Mouse (Mus musculus) midbrain, postnatal 0 days (tissue): ENCODE results near the gene Dyrk3. TPM values are rescaled to one million over a fixed set of nuclear protein-coding genes. Genes with fewer than 3 reads are reported as not detected.
"Not testable (repeated sequence)": the region's sequence is repeated elsewhere in the genome, so short reads cannot be mapped to it uniquely, and the experiment has no call there.

ENCODE experiments used
- ATAC-seq: fragments of 200-750 bp; cut with Nextera tagmentation; 2 replicates; pipeline ENCODE4 v1.8.0; 2017; ENCODE audit warnings: moderate number of reproducible peaks, mild to moderate bottlenecking, moderate TSS enrichment, moderate library complexity; ENCODE audit not compliant: low FRiP score
- DNase-seq: peaks from one replicate; pipeline ENCODE4 v3.0.0-alpha.2; 2015; ENCODE audit warnings: low spot score
- H3K27ac ChIP-seq: fragments of 300-500 bp; sonication (generic); 2 replicates; pipeline ENCODE4 v1.5.1; 2014; ENCODE audit warnings: low read depth, mild to moderate bottlenecking, low read length, mixed read lengths
- H3K27me3 ChIP-seq: fragments of 300-500 bp; sonication (generic); 2 replicates; pipeline ENCODE4 v1.6.1; 2014; ENCODE audit warnings: low read length, control low read depth, mixed read lengths; ENCODE audit not compliant: insufficient read depth
- H3K36me3 ChIP-seq: fragments of 300-500 bp; sonication (generic); 2 replicates; pipeline ENCODE4 v1.6.1; 2014; ENCODE audit warnings: low read length, control low read depth, mixed read lengths; ENCODE audit not compliant: insufficient read depth
- H3K4me1 ChIP-seq: fragments of 300-500 bp; sonication (generic); 2 replicates; pipeline ENCODE4 v1.6.1; 2014; ENCODE audit warnings: mild to moderate bottlenecking, control low read depth, antibody characterized with exemption, low read length, mixed read lengths; ENCODE audit not compliant: insufficient read depth
- H3K4me2 ChIP-seq: fragments of 300-500 bp; sonication (generic); 2 replicates; pipeline ENCODE4 v1.6.1; 2014; ENCODE audit warnings: low read depth, mild to moderate bottlenecking, low read length, mixed read lengths; ENCODE audit not compliant: poor library complexity, severe bottlenecking
- H3K4me3 ChIP-seq: fragments of 300-500 bp; sonication (generic); 2 replicates; pipeline ENCODE4 v1.5.1; 2014; ENCODE audit warnings: low read depth, mild to moderate bottlenecking, low read length, moderate library complexity
- H3K9ac ChIP-seq: fragments of 300-500 bp; sonication (generic); replicated peaks from 2 replicates; pipeline ENCODE4 v1.6.1; 2014; ENCODE audit warnings: mild to moderate bottlenecking, low read length, moderate library complexity, mixed read lengths; ENCODE audit not compliant: poor library complexity, severe bottlenecking
- H3K9me3 ChIP-seq: fragments of 300-500 bp; sonication (generic); 2 replicates; pipeline ENCODE4 v1.6.1; 2016; ENCODE audit warnings: low read length, control low read depth
- CTCF ChIP-seq: IDR thresholded peaks from 2 replicates; pipeline ENCODE4 v1.5.1; 2016; ENCODE audit warnings: antibody characterized with exemption, mild to moderate bottlenecking
- WGBS: fragments of 180-500 bp; shearing (Covaris S2); extraction: QIAGEN DNeasy Blood & Tissue Kit; methylation state at CpG from one replicate; pipeline ENCODE4 v1.1.7; 2014; 5-methylcytosine and 5-hydroxymethylcytosine counted together
- polyA plus RNA-seq: library from polyadenylated mRNA; unstranded; fragments of >200 nt; fragmentation: Nextera tagmentation; extraction: Ambion mirVana; gene quantifications from 2 replicates; pipeline ENCODE4 v1.2.1, GENCODE M21; 2015
- total RNA-seq: library from RNA; depleted of rRNA; stranded (reverse); fragments of >200 nt; gene quantifications from 2 replicates; pipeline ENCODE4 v1.2.3, GENCODE M21; 2014

The Dyrk3 gene
- total and polyA plus RNA-seq, 2 experiments from 2014 or later: 12.0 to 13.0 TPM

DNA sequence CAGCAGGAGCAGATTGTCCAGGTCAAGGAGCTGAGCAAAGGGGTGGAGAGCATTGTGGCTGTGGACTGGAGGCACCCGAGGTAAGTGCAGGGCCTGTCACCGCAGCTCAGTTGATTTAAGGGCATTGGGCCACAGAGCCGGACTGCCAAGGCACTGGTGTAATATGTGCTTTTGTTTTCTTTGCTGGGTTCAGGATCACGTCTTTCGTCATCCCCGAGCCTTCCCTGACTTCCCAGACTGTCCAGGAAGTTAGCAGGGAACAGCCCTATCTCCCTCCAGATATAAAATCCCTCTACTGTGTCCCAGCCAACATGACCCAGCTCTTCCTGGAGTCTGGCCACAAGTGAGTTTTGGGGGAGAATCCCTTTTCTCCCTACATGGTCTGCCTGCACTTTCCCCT is 26.3 kb upstream of the Dyrk3 start:
- DNase-seq (no peak), ATAC-seq (no peak)
- peaks cover 64% of the 10 kb centered on the region for H3K36me3 ChIP-seq
- H3K4me3 ChIP-seq: no peak overlapping the region
- 95% methylated on average over 6 of the region's 6 CpGs for WGBS
- H3K9me3 ChIP-seq: no peaks in the 10 kb centered on the region
- no peak overlapping the region for H3K4me2 ChIP-seq
- H3K27ac ChIP-seq: no peak overlapping the region
- TF ChIP-seq CTCF: no peak
- H3K4me1 ChIP-seq: no peaks in the 10 kb centered on the region
- H3K9ac ChIP-seq: no peak overlapping the region
- no peaks in the 10 kb centered on the region for H3K27me3 ChIP-seq

DNA sequence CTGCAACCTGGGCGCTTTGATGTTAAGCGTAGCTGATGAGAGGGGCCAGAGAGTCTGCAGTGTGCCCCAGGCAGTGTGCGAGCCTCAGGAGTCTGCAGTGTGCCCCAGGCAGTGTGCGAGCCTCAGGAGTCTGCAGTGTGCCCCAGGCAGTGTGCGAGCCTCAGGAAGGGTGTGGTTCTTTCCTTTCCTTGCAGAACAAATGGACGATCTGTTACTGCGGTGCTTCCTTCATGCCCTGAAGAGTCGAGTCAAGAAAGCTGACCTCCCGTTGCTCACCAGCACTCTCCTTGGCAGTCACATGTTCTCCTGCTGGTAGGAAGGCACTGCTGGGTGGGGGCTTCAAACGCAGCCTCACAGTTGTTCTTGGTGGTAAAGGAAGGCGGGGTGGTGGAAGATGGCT is 23.0 kb upstream of the Dyrk3 start:
- DNase-seq (no peak), ATAC-seq (no peak)
- Histone ChIP-seq H3K27ac (no peak overlapping the region), H3K27me3 (no peaks in the 10 kb centered on the region), H3K36me3 (peaks cover 44% of the 10 kb centered on the region), H3K4me3 (no peak overlapping the region), H3K9ac (no peak overlapping the region), H3K4me1 (no peaks in the 10 kb centered on the region), H3K9me3 (no peaks in the 10 kb centered on the region), H3K4me2 (no peak overlapping the region)
- TF ChIP-seq CTCF: no peak
- WGBS: 88% methylated on average over 11 of the region's 11 CpGs

DNA sequence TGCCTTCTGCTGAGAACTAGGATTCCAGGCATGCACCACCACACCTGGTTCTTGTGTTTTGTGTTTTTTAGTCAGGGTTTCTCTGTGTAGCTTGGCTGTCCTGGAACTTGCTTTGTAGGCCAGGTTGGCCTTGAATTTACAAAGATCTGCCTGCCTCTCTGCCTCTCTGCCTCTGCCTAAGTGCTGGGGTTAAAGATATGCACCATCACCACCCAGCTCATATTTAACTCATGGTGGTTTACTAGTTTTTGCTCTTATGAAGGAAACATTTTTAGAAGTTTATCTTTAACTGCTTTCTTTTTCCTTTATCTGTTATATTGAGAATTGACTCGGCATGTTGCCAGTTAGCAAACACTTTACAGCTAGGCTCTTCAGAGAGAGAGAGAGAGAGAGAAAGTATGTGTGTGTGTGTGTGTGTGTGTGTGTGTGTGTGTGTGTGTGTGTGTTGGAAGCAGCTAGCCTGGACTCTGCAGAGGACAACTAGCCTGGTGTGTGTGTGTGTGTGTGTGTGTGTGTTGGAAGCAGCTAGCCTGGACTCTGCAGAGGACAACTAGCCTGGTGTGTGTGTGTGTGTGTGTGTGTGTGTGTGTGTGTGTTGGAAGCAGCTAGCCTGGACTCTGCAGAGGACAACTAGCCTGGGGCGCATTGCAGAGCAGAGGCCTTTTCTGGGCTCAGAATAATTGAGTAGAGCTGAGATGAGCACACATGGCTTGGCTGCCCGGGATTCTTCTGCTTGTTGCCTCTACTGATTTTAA is 21.6 kb upstream of the Dyrk3 start:
- not testable (repeated sequence) for H3K27ac ChIP-seq, H3K9ac ChIP-seq, DNase-seq, H3K4me2 ChIP-seq, H3K4me3 ChIP-seq, ATAC-seq, H3K4me1 ChIP-seq, H3K27me3 ChIP-seq, H3K9me3 ChIP-seq
- peaks cover 36% of the 10 kb centered on the region for H3K36me3 ChIP-seq
- 89% methylated on average over 3 of the region's 3 CpGs for WGBS

DNA sequence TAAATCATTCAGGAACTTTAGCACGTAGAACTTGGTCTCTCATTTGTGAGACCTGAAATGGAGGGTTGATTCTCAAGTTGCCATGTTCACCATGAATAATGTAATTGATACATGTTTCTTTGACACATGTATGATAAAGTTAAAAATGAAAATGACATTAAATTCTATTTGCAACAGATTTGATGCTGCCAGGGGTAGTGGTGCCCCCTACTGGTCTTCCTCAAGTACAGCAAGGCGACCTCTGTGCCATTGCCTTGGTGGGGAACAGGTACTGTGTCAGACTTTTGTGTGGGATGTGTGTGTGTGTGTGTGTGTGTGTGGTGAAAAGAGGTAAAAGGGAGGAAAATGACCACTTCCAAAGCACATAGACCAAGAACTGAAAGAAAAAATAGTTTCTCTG is 17.3 kb upstream of the Dyrk3 start:
- Histone ChIP-seq H3K9me3 (no peaks in the 10 kb centered on the region), H3K9ac (no peak overlapping the region), H3K36me3 (peaks cover 7% of the 10 kb centered on the region), H3K4me2 (no peak overlapping the region), H3K27ac (no peak overlapping the region), H3K4me1 (no peaks in the 10 kb centered on the region), H3K27me3 (no peaks in the 10 kb centered on the region), H3K4me3 (no peak overlapping the region)
- TF ChIP-seq CTCF: peak; percentile 89
- 58% methylated on average over 2 of the region's 2 CpGs for WGBS
- no peak for ATAC-seq
- DNase-seq: peak; percentile 30

DNA sequence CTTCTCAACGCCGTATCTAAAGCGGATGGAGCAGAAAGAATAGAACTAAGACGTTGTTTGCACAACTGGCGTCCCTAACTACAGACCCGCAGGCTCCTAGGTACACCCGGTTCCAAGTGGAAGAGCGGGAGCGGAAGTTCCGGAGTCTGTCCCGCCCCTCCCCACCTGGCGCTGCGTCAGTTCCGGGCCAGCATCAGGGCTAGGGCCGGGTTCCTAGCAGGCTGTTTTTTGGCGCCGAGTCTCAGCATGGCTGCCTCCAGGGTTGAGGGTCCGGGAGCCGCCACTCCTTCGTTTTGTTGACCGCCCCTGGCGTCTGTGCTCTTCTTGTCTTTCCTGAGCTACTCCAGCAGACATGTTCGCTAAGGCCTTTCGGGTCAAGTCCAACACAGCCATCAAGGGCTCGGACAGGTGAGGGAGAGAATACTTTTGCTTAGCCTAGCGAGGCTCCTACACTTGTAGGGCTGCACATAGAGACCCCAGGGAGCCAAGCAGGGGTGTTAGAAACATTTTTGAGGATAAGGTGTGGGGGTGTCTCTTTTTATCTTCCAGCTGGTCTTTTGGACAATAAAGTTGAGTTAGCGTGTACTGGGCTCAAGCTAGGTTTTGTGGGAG is 15.0 kb upstream of the Dyrk3 start, which contains the start of gene Eif2d:
TSS of gene Eif2d (plus strand) at position 164 of the 612 bp plus-strand sequence.
- no peaks in the 10 kb centered on the region for H3K4me1 ChIP-seq
- peak within 1 kb of the TSS; percentile 86 for H3K4me2 ChIP-seq
- peak within 1 kb of the TSS; percentile 71 for H3K9ac ChIP-seq
- peaks cover 1% of the 10 kb centered on the region; the same call in 1 of the 2 replicates for H3K36me3 ChIP-seq
- H3K27me3 ChIP-seq: no peaks in the 10 kb centered on the region
- 0 out of 2 replicates have a peak within 1 kb of the TSS, but pooled peaks have one; percentile 38 for H3K27ac ChIP-seq
- DNase-seq: peak; percentile 91
- TF ChIP-seq CTCF: no peak
- no peaks in the 10 kb centered on the region for H3K9me3 ChIP-seq
- ATAC-seq: peak; percentile 95
- peak within 1 kb of the TSS; percentile 82 for H3K4me3 ChIP-seq
- under 1% methylated on average over 27 of the region's 27 CpGs for WGBS

DNA sequence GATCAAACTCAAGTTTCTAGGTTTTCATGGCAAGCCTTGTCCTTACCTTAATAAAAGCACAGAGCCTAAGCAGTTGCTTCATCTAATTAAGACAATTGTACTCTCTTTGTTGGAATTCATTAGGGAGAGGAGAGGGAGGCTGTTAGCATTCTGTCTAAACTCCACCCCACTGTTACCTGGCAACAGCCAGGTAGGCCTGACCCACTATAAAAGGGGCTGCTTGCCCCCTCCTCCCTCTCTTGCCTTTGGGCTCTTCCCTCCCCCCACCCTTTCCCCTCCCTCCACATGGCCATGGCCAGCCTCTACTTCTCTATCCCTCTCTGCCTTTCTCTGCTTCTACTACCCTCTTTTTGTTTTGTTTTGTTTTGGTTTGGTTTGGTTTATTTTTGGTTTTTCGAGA is 11.4 kb upstream of the Dyrk3 start:
- no peak for TF ChIP-seq CTCF
- WGBS: 86% methylated on average over 1 of the region's 1 CpGs

More for the DNA sequence above, 11.4 kb upstream of the Dyrk3 start:
- Histone ChIP-seq H3K9ac (no peak overlapping the region), H3K9me3 (no peaks in the 10 kb centered on the region), H3K27ac (no peak overlapping the region), H3K27me3 (no peaks in the 10 kb centered on the region), H3K36me3 (no peaks in the 10 kb centered on the region), H3K4me3 (no peak overlapping the region), H3K4me2 (no peak overlapping the region), H3K4me1 (no peaks in the 10 kb centered on the region)
- DNase-seq (no peak), ATAC-seq (no peak)
